Mouse (Mus musculus) brain, embryonic 14.5 days (tissue): ENCODE measurements around the gene Notch2. TPM values are rescaled to one million over a fixed set of nuclear protein-coding genes. Genes with fewer than 3 reads are reported as not detected.
"Not testable (repeated sequence)": the region's sequence is repeated elsewhere in the genome, so short reads cannot be mapped to it uniquely, and the experiment has no call there.

ENCODE experiments used
- DNase-seq: peaks from one replicate; pipeline ENCODE4 v3.0.0-alpha.2; 2011; ENCODE audit warnings: low read depth
- CTCF ChIP-seq: fragments of 200-500 bp; IDR thresholded peaks from 2 replicates; pipeline ENCODE4 v1.5.1; 2012; ENCODE audit warnings: inconsistent platforms, mild to moderate bottlenecking, moderate library complexity, borderline replicate concordance; ENCODE audit not compliant: insufficient read depth, insufficient read length; ENCODE audit errors: extremely low read depth
- POLR2A ChIP-seq: fragments of 200-500 bp; IDR thresholded peaks from 2 replicates; pipeline ENCODE4 v1.6.1; 2012; ENCODE audit warnings: mild to moderate bottlenecking, inconsistent platforms, borderline replicate concordance; ENCODE audit not compliant: poor library complexity, insufficient read depth, insufficient read length, severe bottlenecking; ENCODE audit errors: extremely low read depth
- polyA plus RNA-seq: library from polyadenylated mRNA; depleted of rRNA; stranded (reverse); fragments of >200 nt; gene quantifications from 2 replicates; pipeline ENCODE4 v1.2.3, GENCODE M21; 2012

Notch2 gene
- polyA plus RNA-seq, 1 experiment = 18.2 TPM

- peak; percentile 84 for DNase-seq
Measured at GRCm38 (mm10) chr3:98034622-98035593, 21.6 kb downstream of the Notch2 start.

GRCm38 (mm10) chr3:98036161-98036560, 22.8 kb downstream of the Notch2 start:
- no peak for TF ChIP-seq CTCF
- TF ChIP-seq POLR2A = no peak
- DNase-seq = no peak

More at GRCm38 (mm10) chr3:98034622-98035593, 21.6 kb downstream of the Notch2 start:
- TF ChIP-seq POLR2A (no peak), CTCF (no peak)

- no peak for DNase-seq
- TF ChIP-seq POLR2A (no peak), CTCF (no peak)
Measured at GRCm38 (mm10) chr3:98037151-98037550, 23.8 kb downstream of the Notch2 start.

GRCm38 (mm10) chr3:98038658-98039057, 25.3 kb downstream of the Notch2 start:
- peak; percentile 92 for DNase-seq
- no peak for TF ChIP-seq POLR2A
- no peak for TF ChIP-seq CTCF

- TF ChIP-seq CTCF (no peak), POLR2A (no peak)
- DNase-seq = peak; percentile 59
Measured at GRCm38 (mm10) chr3:98039223-98039622, 25.9 kb downstream of the Notch2 start.

- DNase-seq = no peak
- TF ChIP-seq CTCF (no peak), POLR2A (no peak)
Measured at GRCm38 (mm10) chr3:98039666-98040456, 26.5 kb downstream of the Notch2 start.

GRCm38 (mm10) chr3:98040836-98041235, 27.5 kb downstream of the Notch2 start:
- TF ChIP-seq CTCF (no peak), POLR2A (no peak)
- DNase-seq = no peak

GRCm38 (mm10) chr3:98042301-98042700, 29.0 kb downstream of the Notch2 start:
- DNase-seq = no peak
- TF ChIP-seq CTCF (no peak), POLR2A (no peak)

GRCm38 (mm10) chr3:98042955-98043456, 29.7 kb downstream of the Notch2 start:
- TF ChIP-seq POLR2A (no peak), CTCF (no peak)
- peak; percentile 96 for DNase-seq

- DNase-seq = peak; percentile 69
- TF ChIP-seq POLR2A (no peak), CTCF (no peak)
Measured at GRCm38 (mm10) chr3:98043669-98044068, 30.3 kb downstream of the Notch2 start.

GRCm38 (mm10) chr3:98044768-98045368, 31.5 kb downstream of the Notch2 start:
- TF ChIP-seq POLR2A (no peak), CTCF (no peak)
- DNase-seq = no peak

- DNase-seq = no peak
- TF ChIP-seq POLR2A (no peak), CTCF (no peak)
Measured at GRCm38 (mm10) chr3:98045465-98046148, 32.3 kb downstream of the Notch2 start.

- TF ChIP-seq POLR2A = no peak
- no peak for TF ChIP-seq CTCF
- DNase-seq = peak; percentile 40
Measured at GRCm38 (mm10) chr3:98046305-98046704, 33.0 kb downstream of the Notch2 start.

- TF ChIP-seq CTCF = no peak
- TF ChIP-seq POLR2A = no peak
- no peak for DNase-seq
Measured at GRCm38 (mm10) chr3:98049671-98050070, 36.3 kb downstream of the Notch2 start.

- DNase-seq = not testable (repeated sequence)
Measured at GRCm38 (mm10) chr3:98050086-98050485, 36.8 kb downstream of the Notch2 start.
